Mouse (Mus musculus) MEL (cell line): Measurements from ENCODE around the gene Cops4.

Experiments
- CHD2 ChIP-seq: IDR thresholded peaks from 2 replicates; pipeline ENCODE4 v1.6.1; 2011; ENCODE audit warnings: low read length, improper control_type of control experiment
- CTCF ChIP-seq, 3 experiments: IDR thresholded peaks in 2 of 3; conservative IDR thresholded peaks in 1 of 3; 2 replicates each; pipeline ENCODE4 v1.5.1; 2011 to 2012; ENCODE audit warnings: low read length in 3 of 3, low read depth in 2 of 3, mild to moderate bottlenecking in 2 of 3, improper control_type of control experiment in 1 of 3, inconsistent platforms in 1 of 3, mixed read lengths in 1 of 3, moderate library complexity in 1 of 3; ENCODE audit not compliant: control insufficient read depth in 1 of 3, insufficient read depth in 1 of 3, poor library complexity in 1 of 3, severe bottlenecking in 1 of 3
- E2F4 ChIP-seq: IDR thresholded peaks from 2 replicates; pipeline ENCODE4 v1.6.1; 2011; ENCODE audit warnings: low read depth, low read length, improper control_type of control experiment, borderline replicate concordance
- EP300 ChIP-seq, 2 experiments: IDR thresholded peaks; 2 replicates each; pipeline ENCODE4 v1.6.1; 2011; ENCODE audit warnings: improper control_type of control experiment in 2 of 2, low read length in 2 of 2, low read depth in 1 of 2, mild to moderate bottlenecking in 1 of 2
- HCFC1 ChIP-seq: IDR thresholded peaks from 2 replicates; pipeline ENCODE4 v1.6.1; 2012; ENCODE audit warnings: low read depth, mild to moderate bottlenecking, inconsistent platforms, low read length, improper control_type of control experiment, moderate library complexity
- MAFK ChIP-seq: IDR thresholded peaks from 2 replicates; pipeline ENCODE4 v1.6.1; 2011; ENCODE audit warnings: low read depth, mild to moderate bottlenecking, low read length, improper control_type of control experiment, borderline replicate concordance
- MAX ChIP-seq: IDR thresholded peaks from 2 replicates; pipeline ENCODE4 v1.6.1; 2011; ENCODE audit warnings: low read length, improper control_type of control experiment
- MYC ChIP-seq: IDR thresholded peaks from 2 replicates; pipeline ENCODE4 v1.6.1; 2011; ENCODE audit warnings: low read depth, mild to moderate bottlenecking, low read length, improper control_type of control experiment, moderate library complexity
- POLR2A ChIP-seq, 2 experiments: IDR thresholded peaks; 2 replicates each; pipeline ENCODE4 v1.6.1; 2011 to 2012; ENCODE audit warnings: low read length in 2 of 2, mild to moderate bottlenecking in 2 of 2, control low read depth in 1 of 2, improper control_type of control experiment in 1 of 2, low read depth in 1 of 2, moderate library complexity in 1 of 2; ENCODE audit not compliant: control insufficient read depth in 1 of 2, insufficient read depth in 1 of 2, poor library complexity in 1 of 2
- SIN3A ChIP-seq: IDR thresholded peaks from 2 replicates; pipeline ENCODE4 v1.6.1; 2012; ENCODE audit warnings: low read length, improper control_type of control experiment, inconsistent platforms
- SMC3 ChIP-seq: IDR thresholded peaks from 2 replicates; pipeline ENCODE4 v1.6.1; 2011; ENCODE audit warnings: low read depth, low read length, improper control_type of control experiment

GRCm38 (mm10) chr5:100572069-100572468 is 54.0 kb downstream of the Cops4 start, which contains the start of gene Plac8:
- TF ChIP-seq EP300 (IDR thresholded peaks at IDR 0.05; ENCODE audit: low read depth in 1 of 2, low read length in 2 of 2) (no peak), POLR2A (IDR thresholded peaks at IDR 0.05; ENCODE audit: control insufficient read depth in 1 of 2, insufficient read depth in 1 of 2, low read depth in 1 of 2, low read length in 2 of 2, poor library complexity in 1 of 2) (no peak), CTCF (IDR thresholded peaks at IDR 0.05 in 2 of 3, conservative IDR thresholded peaks at IDR 0.05 in 1 of 3; ENCODE audit: control insufficient read depth in 1 of 3, insufficient read depth in 1 of 3, low read depth in 2 of 3, low read length in 3 of 3, poor library complexity in 1 of 3, severe bottlenecking in 1 of 3) (no peak), MAFK (no peak), SIN3A (no peak), E2F4 (no peak), SMC3 (no peak), CHD2 (no peak), HCFC1 (no peak), MAX (no peak), MYC (no peak)
